Comparison of ENCODE assay signal across 36 mouse cellular contexts in genomic region chr9:65411326-65411725, GRCm38 (mm10). TPM values are rescaled to one million over a fixed set of nuclear protein-coding genes. Genes with fewer than 3 reads are reported as not detected.
DNase-seq lines count a peak whose midpoint lies in the region; ATAC-seq and TF ChIP-seq lines count a peak whose summit lies in the region.
"Had no signal": no experiment of that assay in that cellular context is flagged by ENCODE, and none has a peak within 500 bp of the region (broad histone marks: within the 10 kb centered on the region; RNA-seq: fewer than 3 reads in every experiment).

No protein-coding gene starts in this region.

- peak; percentile 66 for DNase-seq in heart, adult 11 months
- DNase-seq in layer of hippocampus, adult 2 months (ENCODE audit: low spot score in 2 of 2) = no peak
- DNase-seq in layer of hippocampus, postnatal 14 days (ENCODE audit: low spot score in 2 of 2) = no peak
- peak; percentile 71 for DNase-seq in brain, adult 2 months (ENCODE audit: low read depth, low spot score)
- no peak for DNase-seq in lung, adult 18-20 months
- DNase-seq: adrenal gland, postnatal 10 days; adrenal gland, postnatal 36 days; B cell, adult 2 months; cerebellum, adult 11-12 months; cerebellum, adult 8-10 months; cerebellum, postnatal 10 days; cerebellum, postnatal 36 days; forebrain, postnatal 0 days; gastrocnemius, postnatal 10 days; gastrocnemius, postnatal 36 days; heart, postnatal 10 days; heart, postnatal 4 days had no signal

- no peak for ATAC-seq in heart, embryonic 12.5 days (ENCODE audit: insufficient number of reproducible peaks, low FRiP score)
- ATAC-seq: forebrain, embryonic 14.5 days; forebrain, postnatal 0 days; hindbrain, postnatal 0 days; inflammation-experienced regulatory T-cells, adult 6 months; Patski had no signal

- H3K36me3 ChIP-seq in heart, embryonic 12.5 days = no peaks in the 10 kb centered on the region
- H3K36me3 ChIP-seq: embryonic facial prominence, embryonic 15.5 days; G1E; heart, embryonic 15.5 days had no signal

- H3K9ac ChIP-seq in heart, embryonic 12.5 days = no peak overlapping the region
- H3K9ac ChIP-seq: embryonic facial prominence, embryonic 12.5 days; embryonic facial prominence, embryonic 15.5 days; forebrain, postnatal 0 days; heart, embryonic 15.5 days; hindbrain, embryonic 14.5 days had no signal

- H3K9me3 ChIP-seq in heart, embryonic 12.5 days (replicated peaks) = no peaks in the 10 kb centered on the region
- H3K9me3 ChIP-seq: embryonic facial prominence, embryonic 12.5 days; embryonic facial prominence, embryonic 15.5 days; G1E; heart, embryonic 15.5 days had no signal

- H3K4me1 ChIP-seq in heart, embryonic 12.5 days (replicated peaks) = no peaks in the 10 kb centered on the region
- H3K4me1 ChIP-seq in cortical plate, adult 2 months (ENCODE audit: control insufficient read depth, insufficient read depth, low read length) = no peaks in the 10 kb centered on the region
- H3K4me1 ChIP-seq: embryonic facial prominence, embryonic 12.5 days; embryonic facial prominence, embryonic 15.5 days; heart, embryonic 15.5 days had no signal

- no peak overlapping the region for H3K4me2 ChIP-seq in heart, embryonic 12.5 days
- H3K4me2 ChIP-seq: embryonic facial prominence, embryonic 12.5 days; embryonic facial prominence, embryonic 15.5 days; heart, embryonic 11.5 days; heart, embryonic 15.5 days; hindbrain, embryonic 14.5 days had no signal

- whole genome bisulfite sequencing in heart, embryonic 12.5 days = 66% methylated on average over 3 of the region's 3 CpGs

- H3K27me3 ChIP-seq in heart, embryonic 12.5 days (replicated peaks) = peaks cover 18% of the 10 kb centered on the region; the same call in 1 of the 2 replicates
- H3K27me3 ChIP-seq: embryonic facial prominence, embryonic 12.5 days; embryonic facial prominence, embryonic 15.5 days; heart, embryonic 15.5 days; Patski had no signal

- no peak overlapping the region for H3K27ac ChIP-seq in heart, embryonic 12.5 days (ENCODE audit: poor library complexity, severe bottlenecking)
- peak overlapping the region; percentile 58 for H3K27ac ChIP-seq in layer of hippocampus, adult 2 months
- H3K27ac ChIP-seq in cortical plate, adult 2 months (ENCODE audit: insufficient read depth, low read length) = peak overlapping the region; percentile 15; the same call in 1 of the 2 replicates
- H3K27ac ChIP-seq: embryonic facial prominence, embryonic 12.5 days; embryonic facial prominence, embryonic 15.5 days; heart, embryonic 15.5 days; hindbrain, embryonic 14.5 days; hindbrain, postnatal 0 days had no signal

- TF ChIP-seq CTCF in layer of hippocampus, adult 2 months (conservative IDR thresholded peaks at IDR 0.05) = 0 out of 2 replicates have a peak, but pooled peaks have one; percentile 4
- no peak for TF ChIP-seq CTCF in cortical plate, adult 2 months (IDR thresholded peaks at IDR 0.05; ENCODE audit: extremely low read depth, insufficient read depth, low read length)

- no peak overlapping the region for H3K4me3 ChIP-seq in heart, embryonic 12.5 days
- H3K4me3 ChIP-seq in layer of hippocampus, adult 2 months = no peak overlapping the region
- no peak overlapping the region for H3K4me3 ChIP-seq in cortical plate, adult 2 months (ENCODE audit: insufficient read depth, low read length)
- H3K4me3 ChIP-seq: embryonic facial prominence, embryonic 12.5 days; embryonic facial prominence, embryonic 15.5 days; heart, embryonic 15.5 days had no signal

- no peak for TF ChIP-seq POLR2A in cortical plate, adult 2 months (IDR thresholded peaks at IDR 0.05; ENCODE audit: extremely low read depth, insufficient read depth, low read length)

RNA-seq across cellular contexts. Expression of gene Slc51b, which starts 11.4 kb away (rescaled TPM):
- polyA plus RNA-seq in heart, embryonic 12.5 days (2016; fragmentation: Nextera tagmentation; extraction: Ambion mirVana) = not detected in 2 replicates
- not detected for total RNA-seq in layer of hippocampus, adult 2 months (2021)
- total RNA-seq in layer of hippocampus, postnatal 14 days (2021) = not detected
- polyA plus RNA-seq in cortical plate, adult 2 months (2012; rRNA removed) = not detected in 2 replicates
- total RNA-seq: adrenal gland, adult 18-20 months; adrenal gland, postnatal 36 days; CH12.LX; forebrain, postnatal 0 days; G1E; gastrocnemius, adult 18-20 months; gastrocnemius, postnatal 10 days; gastrocnemius, postnatal 36 days; granulocyte monocyte progenitor cell, adult 5-6 weeks; heart, adult 8-10 months; heart, postnatal 10 days; heart, postnatal 4 days; hindbrain, postnatal 0 days had no signal
- polyA plus RNA-seq: embryonic facial prominence, embryonic 12.5 days; embryonic facial prominence, embryonic 15.5 days; forebrain, embryonic 11.5 days; forebrain, embryonic 14.5 days; forebrain, postnatal 0 days; G1E; heart, embryonic 11.5 days; heart, embryonic 15.5 days; hindbrain, embryonic 11.5 days; hindbrain, embryonic 14.5 days; hindbrain, postnatal 0 days; inflammation-experienced regulatory T-cells, adult 6 months had no signal

RNA-seq across cellular contexts. Expression of gene Rasl12, which starts 13.0 kb away (rescaled TPM):
- 3.0 and 3.7 TPM in 2 replicates for polyA plus RNA-seq in heart, embryonic 12.5 days (2016; fragmentation: Nextera tagmentation; extraction: Ambion mirVana)
- total RNA-seq in layer of hippocampus, adult 2 months (2021) = 1 to 10 TPM; 3.1 to 3.9 TPM
- total RNA-seq in layer of hippocampus, postnatal 14 days (2021) = 1 to 10 TPM; 3.6 to 4.8 TPM
- polyA plus RNA-seq in cortical plate, adult 2 months (2012; rRNA removed) = 4.4 and 4.8 TPM in 2 replicates
- total RNA-seq: granulocyte monocyte progenitor cell, adult 5-6 weeks had no signal
- polyA plus RNA-seq: G1E had no signal

RNA-seq across cellular contexts. Expression of gene Kbtbd13, which starts 19.9 kb away (rescaled TPM):
- 2.0 and 2.8 TPM in 2 replicates for polyA plus RNA-seq in heart, embryonic 12.5 days (2016; fragmentation: Nextera tagmentation; extraction: Ambion mirVana)
- under 1 TPM; 0.29 to 0.44 TPM for total RNA-seq in layer of hippocampus, adult 2 months (2021)
- under 1 TPM; 0.21 to 0.25 TPM for total RNA-seq in layer of hippocampus, postnatal 14 days (2021)
- 0.17 and 0.34 TPM in 2 replicates for polyA plus RNA-seq in cortical plate, adult 2 months (2012; rRNA removed)
- total RNA-seq: CH12.LX, G1E had no signal
- polyA plus RNA-seq: G1E; hindbrain, embryonic 11.5 days; inflammation-experienced regulatory T-cells, adult 6 months had no signal

RNA-seq across cellular contexts. Expression of gene Mtfmt, which starts 24.3 kb away (rescaled TPM):
- polyA plus RNA-seq in heart, embryonic 12.5 days (2016; fragmentation: Nextera tagmentation; extraction: Ambion mirVana) = 17.5 and 17.9 TPM in 2 replicates
- 10 to 100 TPM; 18.5 to 20.3 TPM for total RNA-seq in layer of hippocampus, adult 2 months (2021)
- 10 to 100 TPM; 18.4 to 18.8 TPM for total RNA-seq in layer of hippocampus, postnatal 14 days (2021)
- polyA plus RNA-seq in cortical plate, adult 2 months (2012; rRNA removed) = 19.0 and 20.4 TPM in 2 replicates

RNA-seq across cellular contexts. Expression of gene Spg21, which starts 49.4 kb away (rescaled TPM):
- 61.3 and 62.9 TPM in 2 replicates for polyA plus RNA-seq in heart, embryonic 12.5 days (2016; fragmentation: Nextera tagmentation; extraction: Ambion mirVana)
- total RNA-seq in layer of hippocampus, adult 2 months (2021) = 10 to 100 TPM; 32.3 to 33.6 TPM
- total RNA-seq in layer of hippocampus, postnatal 14 days (2021) = 10 to 100 TPM; 25.4 to 27.1 TPM
- 25.4 and 25.5 TPM in 2 replicates for polyA plus RNA-seq in cortical plate, adult 2 months (2012; rRNA removed)

Comparison
In these comparisons a context has a peak if more than half of its experiments do, and no peak if none do; other contexts are left out.
1. DNase-seq: peak in heart, adult 11 months (single experiment) and brain, adult 2 months (single experiment); none in layer of hippocampus, adult 2 months (0 of 2), layer of hippocampus, postnatal 14 days (0 of 2) and lung, adult 18-20 months (0 of 2).